Mouse (Mus musculus) intestine, embryonic 16.5 days (tissue): ENCODE data around the gene Hus1b. TPM values are rescaled to one million over a fixed set of nuclear protein-coding genes. Genes with fewer than 3 reads are reported as not detected.

Experiments
- ATAC-seq: fragments of 200-750 bp; cut with Nextera tagmentation; 2 replicates; pipeline ENCODE4 v1.8.0; 2017; ENCODE audit warnings: moderate TSS enrichment, moderate library complexity
- H3K27ac ChIP-seq: fragments of 300-500 bp; sonication (generic); 2 replicates; pipeline ENCODE4 v1.5.1; 2014; ENCODE audit warnings: mild to moderate bottlenecking, low read length
- H3K27me3 ChIP-seq: fragments of 300-500 bp; sonication (generic); replicated peaks from 2 replicates; pipeline ENCODE4 v1.6.1; 2014; ENCODE audit warnings: low read length, control low read depth, mixed read lengths; ENCODE audit not compliant: control insufficient read depth, insufficient read depth
- H3K36me3 ChIP-seq: fragments of 300-500 bp; sonication (generic); 2 replicates; pipeline ENCODE4 v1.6.1; 2014; ENCODE audit warnings: low read length, control low read depth; ENCODE audit not compliant: control insufficient read depth, insufficient read depth
- H3K4me1 ChIP-seq: fragments of 300-500 bp; sonication (generic); 2 replicates; pipeline ENCODE4 v1.6.1; 2014; ENCODE audit warnings: low read length, control low read depth, mixed read lengths; ENCODE audit not compliant: control insufficient read depth, insufficient read depth
- H3K4me2 ChIP-seq: fragments of 300-500 bp; sonication (generic); 2 replicates; pipeline ENCODE4 v1.6.1; 2014; ENCODE audit warnings: low read depth, low read length, control low read depth
- H3K4me3 ChIP-seq: fragments of 300-500 bp; sonication (generic); 2 replicates; pipeline ENCODE4 v1.5.1; 2014; ENCODE audit warnings: mild to moderate bottlenecking, low read length
- H3K9ac ChIP-seq: fragments of 300-500 bp; sonication (generic); 2 replicates; pipeline ENCODE4 v1.6.1; 2014; ENCODE audit warnings: low read depth, low read length
- H3K9me3 ChIP-seq: fragments of 300-500 bp; sonication (generic); 2 replicates; pipeline ENCODE4 v1.6.1; 2016; ENCODE audit warnings: low read length, control low read depth; ENCODE audit not compliant: control insufficient read depth
- WGBS: fragments of 180-500 bp; shearing (Covaris S2); extraction: QIAGEN DNeasy Blood & Tissue Kit; methylation state at CpG from one replicate; pipeline ENCODE4 v1.1.7; 2014; 5-methylcytosine and 5-hydroxymethylcytosine counted together
- polyA plus RNA-seq: library from polyadenylated mRNA; unstranded; fragments of >200 nt; fragmentation: Nextera tagmentation; extraction: Ambion mirVana; gene quantifications from 2 replicates; pipeline ENCODE4 v1.2.1, GENCODE M21; 2015

The Hus1b gene
- polyA plus RNA-seq, 1 experiment from 2014 or later, result not detected

GRCm38 (mm10) chr13:30924269-30924668 is 23.3 kb downstream of the Hus1b start:
- Histone ChIP-seq H3K4me1 (no peaks in the 10 kb centered on the region; the same call in 1 of the 2 replicates), H3K4me2 (no peak overlapping the region), H3K36me3 (0 out of 2 replicates have a peak, but pooled peaks cover under 1% of the 10 kb centered on the region), H3K27ac (no peak overlapping the region), H3K9ac (no peak overlapping the region), H3K9me3 (no peaks in the 10 kb centered on the region), H3K4me3 (no peak overlapping the region), H3K27me3 (no peaks in the 10 kb centered on the region)
- no peak for ATAC-seq
- 70% methylated on average over 6 of the region's 6 CpGs for WGBS

GRCm38 (mm10) chr13:30921914-30922313 is 25.6 kb downstream of the Hus1b start:
- no peak overlapping the region for H3K27ac ChIP-seq
- WGBS, result 91% methylated on average over 4 of the region's 4 CpGs
- H3K9ac ChIP-seq, result no peak overlapping the region
- no peak overlapping the region for H3K4me2 ChIP-seq
- H3K4me1 ChIP-seq, result no peaks in the 10 kb centered on the region
- 0 out of 2 replicates have a peak, but pooled peaks cover 3% of the 10 kb centered on the region for H3K36me3 ChIP-seq
- no peak overlapping the region for H3K4me3 ChIP-seq
- no peak for ATAC-seq
- no peaks in the 10 kb centered on the region for H3K27me3 ChIP-seq
- H3K9me3 ChIP-seq, result no peaks in the 10 kb centered on the region

DNA sequence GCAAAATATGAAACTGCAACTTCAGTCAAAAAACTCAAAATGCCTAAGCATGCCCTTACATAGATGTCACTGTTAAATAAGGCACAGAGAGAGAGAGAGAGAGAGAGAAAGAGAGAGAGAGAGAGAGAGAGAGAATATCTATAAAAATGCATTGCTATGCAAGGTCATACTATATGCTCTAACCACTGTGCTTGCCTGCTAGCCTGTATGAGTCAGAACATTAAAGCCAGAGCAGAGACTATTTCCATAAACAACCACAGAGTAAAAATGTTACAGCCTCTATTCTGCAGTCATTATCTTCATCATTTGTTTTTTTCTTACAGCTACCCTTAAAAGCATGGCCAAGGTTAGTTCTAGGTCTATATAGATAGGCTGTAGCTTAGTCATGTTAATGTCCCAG is 33.8 kb downstream of the Hus1b start:
- ATAC-seq, result no peak
- H3K36me3 ChIP-seq, result no peaks in the 10 kb centered on the region

GRCm38 (mm10) chr13:30913028-30913427 is 34.5 kb downstream of the Hus1b start:
- Histone ChIP-seq H3K9me3 (no peaks in the 10 kb centered on the region), H3K36me3 (no peaks in the 10 kb centered on the region), H3K4me3 (no peak overlapping the region), H3K4me1 (peaks cover 4% of the 10 kb centered on the region), H3K9ac (no peak overlapping the region), H3K4me2 (no peak overlapping the region), H3K27me3 (no peaks in the 10 kb centered on the region), H3K27ac (no peak overlapping the region)
- WGBS, result 23% methylated on average over 4 of the region's 4 CpGs
- no peak for ATAC-seq

More for the DNA sequence above, 33.8 kb downstream of the Hus1b start:
- no peaks in the 10 kb centered on the region for H3K27me3 ChIP-seq
- no peak overlapping the region for H3K4me2 ChIP-seq
- no peak overlapping the region for H3K4me3 ChIP-seq
- no peak overlapping the region for H3K27ac ChIP-seq
- no peak overlapping the region for H3K9ac ChIP-seq
- peaks cover 4% of the 10 kb centered on the region for H3K4me1 ChIP-seq
- H3K9me3 ChIP-seq, result no peaks in the 10 kb centered on the region

DNA sequence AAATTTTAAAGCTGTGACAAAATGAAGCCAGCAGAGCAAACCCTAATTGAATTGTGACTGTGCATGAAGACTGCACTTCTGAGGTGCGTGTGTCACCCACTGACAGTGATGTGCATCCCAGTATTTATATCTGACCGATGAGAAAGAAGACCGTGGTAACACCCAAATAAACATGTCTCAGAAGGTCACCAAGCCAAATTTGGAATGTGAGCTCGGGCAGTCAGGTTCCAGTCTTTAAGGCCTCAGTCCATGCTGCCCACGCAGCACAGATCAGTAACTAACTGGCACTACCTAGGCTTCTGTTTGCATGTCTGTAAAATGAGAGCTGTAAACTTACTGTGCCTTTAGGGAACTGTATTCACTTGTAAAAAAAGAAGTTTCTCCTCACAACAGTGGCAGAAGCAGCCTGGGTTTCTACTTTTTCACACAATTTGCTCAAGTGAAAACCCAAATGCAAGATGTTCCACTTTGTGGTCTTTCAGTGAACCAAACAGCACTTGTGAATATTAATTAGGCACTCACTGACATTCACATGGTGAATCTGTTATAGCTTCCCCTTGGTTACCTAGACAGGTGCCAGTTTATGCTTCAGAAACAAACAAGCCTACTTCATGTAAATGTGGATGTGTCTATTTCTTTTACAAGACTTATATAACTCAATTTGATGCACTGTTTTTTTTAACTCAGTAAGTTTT is 35.5 kb downstream of the Hus1b start:
- Histone ChIP-seq H3K27ac (no peak overlapping the region), H3K9me3 (no peaks in the 10 kb centered on the region), H3K27me3 (no peaks in the 10 kb centered on the region), H3K4me3 (no peak overlapping the region), H3K4me2 (no peak overlapping the region), H3K36me3 (no peaks in the 10 kb centered on the region), H3K9ac (no peak overlapping the region), H3K4me1 (peaks cover 4% of the 10 kb centered on the region)
- WGBS, result 44% methylated on average over 5 of the region's 5 CpGs
- ATAC-seq, result no peak

GRCm38 (mm10) chr13:30910889-30911288 is 36.7 kb downstream of the Hus1b start:
- Histone ChIP-seq H3K27ac (no peak overlapping the region), H3K4me1 (peaks cover 4% of the 10 kb centered on the region), H3K27me3 (no peaks in the 10 kb centered on the region), H3K4me2 (no peak overlapping the region), H3K9ac (no peak overlapping the region), H3K9me3 (no peaks in the 10 kb centered on the region), H3K36me3 (no peaks in the 10 kb centered on the region), H3K4me3 (no peak overlapping the region)
- ATAC-seq, result no peak
- 65% methylated on average over 5 of the region's 5 CpGs for WGBS

- Histone ChIP-seq H3K27ac (no peak overlapping the region), H3K9ac (no peak overlapping the region), H3K9me3 (no peaks in the 10 kb centered on the region), H3K27me3 (no peaks in the 10 kb centered on the region), H3K4me1 (no peaks in the 10 kb centered on the region), H3K4me3 (no peak overlapping the region), H3K4me2 (no peak overlapping the region), H3K36me3 (no peaks in the 10 kb centered on the region)
- no peak for ATAC-seq
- WGBS, result 73% methylated on average over 2 of the region's 2 CpGs
These were observed 45.3 kb downstream of the Hus1b start for GRCm38 (mm10) chr13:30902286-30902685.

GRCm38 (mm10) chr13:30901387-30902041 is 46.0 kb downstream of the Hus1b start:
- H3K4me1 ChIP-seq, result no peaks in the 10 kb centered on the region
- H3K36me3 ChIP-seq, result no peaks in the 10 kb centered on the region
- 88% methylated on average over 7 of the region's 7 CpGs for WGBS
- no peaks in the 10 kb centered on the region for H3K27me3 ChIP-seq
- H3K9ac ChIP-seq, result no peak overlapping the region
- H3K27ac ChIP-seq, result no peak overlapping the region
- H3K4me3 ChIP-seq, result no peak overlapping the region
- H3K9me3 ChIP-seq, result no peaks in the 10 kb centered on the region
- no peak for ATAC-seq
- no peak overlapping the region for H3K4me2 ChIP-seq
